Mouse (Mus musculus) hindbrain, embryonic 14.5 days (tissue): ENCODE data around the gene Mamdc2. TPM values are rescaled to one million over a fixed set of nuclear protein-coding genes. Genes with fewer than 3 reads are reported as not detected.

Experiments used
- ATAC-seq: fragments of 200-750 bp; cut with Nextera tagmentation; 2 replicates; pipeline ENCODE4 v1.8.0; 2017; ENCODE audit warnings: moderate number of reproducible peaks, mild to moderate bottlenecking, moderate TSS enrichment, moderate library complexity; ENCODE audit not compliant: low FRiP score
- DNase-seq: peaks from one replicate; pipeline ENCODE4 v3.0.0-alpha.2; 2015; ENCODE audit warnings: low spot score
- H3K27ac ChIP-seq: fragments of 300-500 bp; sonication (generic); 2 replicates; pipeline ENCODE4 v1.5.1; 2014; ENCODE audit warnings: mild to moderate bottlenecking, moderate library complexity
- H3K27me3 ChIP-seq: fragments of 300-500 bp; sonication (generic); 2 replicates; pipeline ENCODE4 v1.6.1; 2014; ENCODE audit warnings: mild to moderate bottlenecking, low read length, mixed read lengths; ENCODE audit not compliant: control insufficient read depth, insufficient read depth
- H3K36me3 ChIP-seq: fragments of 300-500 bp; sonication (generic); replicated peaks from 2 replicates; pipeline ENCODE4 v1.6.1; 2014; ENCODE audit not compliant: control insufficient read depth, insufficient read depth
- H3K4me1 ChIP-seq: fragments of 300-500 bp; sonication (generic); replicated peaks from 2 replicates; pipeline ENCODE4 v1.6.1; 2014; ENCODE audit warnings: antibody characterized with exemption, low read length, mixed read lengths; ENCODE audit not compliant: control insufficient read depth, insufficient read depth
- H3K4me2 ChIP-seq: fragments of 300-500 bp; sonication (generic); replicated peaks from 2 replicates; pipeline ENCODE4 v1.6.1; 2014; ENCODE audit warnings: mild to moderate bottlenecking, moderate library complexity
- H3K4me3 ChIP-seq: fragments of 300-500 bp; sonication (generic); replicated peaks from 2 replicates; pipeline ENCODE4 v1.5.1; 2014; ENCODE audit warnings: mild to moderate bottlenecking, low read length
- H3K9ac ChIP-seq: fragments of 300-500 bp; sonication (generic); 2 replicates; pipeline ENCODE4 v1.6.1; 2014
- H3K9me3 ChIP-seq: fragments of 300-500 bp; sonication (generic); 2 replicates; pipeline ENCODE4 v1.6.1; 2016; ENCODE audit warnings: low read length; ENCODE audit not compliant: control insufficient read depth
- WGBS: fragments of 180-500 bp; shearing (Covaris S2); extraction: QIAGEN DNeasy Blood & Tissue Kit; methylation state at CpG from one replicate; pipeline ENCODE4 v1.1.7; 2014; 5-methylcytosine and 5-hydroxymethylcytosine counted together
- polyA plus RNA-seq: library from polyadenylated mRNA; unstranded; fragments of >200 nt; fragmentation: Nextera tagmentation; extraction: Ambion mirVana; gene quantifications from 2 replicates; pipeline ENCODE4 v1.2.1, GENCODE M21; 2014

Gene Mamdc2
- polyA plus RNA-seq, 1 experiment from 2014 or later: 1.8 TPM

DNA sequence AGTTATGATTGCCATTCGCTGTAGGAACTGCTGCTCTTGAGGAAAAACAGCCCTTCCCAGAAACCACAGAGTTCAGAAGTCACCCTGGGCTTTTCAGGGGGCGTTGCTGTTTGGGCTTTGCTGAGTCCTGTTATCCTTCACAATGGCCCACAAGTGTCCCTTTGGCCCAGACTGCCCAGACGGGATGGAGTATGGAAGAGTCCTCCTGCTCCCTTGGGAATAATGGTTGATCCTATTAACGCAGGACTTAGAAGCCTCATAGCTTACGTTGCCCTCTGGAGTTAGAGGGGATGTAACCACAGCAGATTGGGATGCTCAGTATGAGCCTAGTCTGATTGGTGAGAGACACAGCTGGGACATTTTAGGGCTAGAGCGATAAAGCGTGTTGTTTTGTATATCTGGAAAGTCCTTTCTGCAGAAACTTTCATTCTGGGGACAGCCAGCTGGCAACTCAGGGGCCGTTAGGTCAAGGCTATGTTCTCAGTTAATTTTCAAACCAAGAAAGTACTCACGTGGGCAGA, 94.3 kb downstream of the Mamdc2 start:
- H3K4me2 ChIP-seq: no peak overlapping the region
- no peak for ATAC-seq
- no peak overlapping the region for H3K27ac ChIP-seq
- no peak overlapping the region for H3K4me3 ChIP-seq
- H3K27me3 ChIP-seq: no peaks in the 10 kb centered on the region
- no peaks in the 10 kb centered on the region for H3K9me3 ChIP-seq
- no peak overlapping the region for H3K9ac ChIP-seq
- no peaks in the 10 kb centered on the region for H3K4me1 ChIP-seq
- no peaks in the 10 kb centered on the region for H3K36me3 ChIP-seq
- DNase-seq: no peak
- 69% methylated on average over 9 of the region's 9 CpGs for WGBS

DNA sequence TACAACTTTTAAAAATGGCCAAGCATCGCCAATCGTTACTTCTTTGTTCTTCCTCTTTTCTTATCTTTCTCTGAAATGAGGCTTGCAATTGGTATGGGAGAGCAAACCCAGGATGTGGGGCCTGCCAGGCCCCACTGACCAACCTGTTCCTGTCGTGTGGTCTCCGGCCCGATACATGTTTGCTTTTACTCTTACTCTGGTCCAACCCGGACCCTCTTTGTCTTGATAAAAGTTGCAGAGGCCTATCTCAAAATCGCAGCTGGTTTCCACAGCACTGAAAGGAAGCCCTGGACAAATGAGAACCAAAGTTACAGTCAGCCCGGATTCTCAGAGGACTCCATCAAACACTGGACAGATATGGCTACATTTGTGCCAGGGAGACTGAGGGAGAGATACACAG, 95.1 kb downstream of the Mamdc2 start:
- Histone ChIP-seq H3K27ac (no peak overlapping the region), H3K4me1 (no peaks in the 10 kb centered on the region), H3K4me3 (no peak overlapping the region), H3K9ac (no peak overlapping the region), H3K4me2 (no peak overlapping the region), H3K36me3 (no peaks in the 10 kb centered on the region), H3K9me3 (no peaks in the 10 kb centered on the region), H3K27me3 (no peaks in the 10 kb centered on the region)
- 84% methylated on average over 8 of the region's 8 CpGs for WGBS
- DNase-seq (no peak), ATAC-seq (no peak)

DNA sequence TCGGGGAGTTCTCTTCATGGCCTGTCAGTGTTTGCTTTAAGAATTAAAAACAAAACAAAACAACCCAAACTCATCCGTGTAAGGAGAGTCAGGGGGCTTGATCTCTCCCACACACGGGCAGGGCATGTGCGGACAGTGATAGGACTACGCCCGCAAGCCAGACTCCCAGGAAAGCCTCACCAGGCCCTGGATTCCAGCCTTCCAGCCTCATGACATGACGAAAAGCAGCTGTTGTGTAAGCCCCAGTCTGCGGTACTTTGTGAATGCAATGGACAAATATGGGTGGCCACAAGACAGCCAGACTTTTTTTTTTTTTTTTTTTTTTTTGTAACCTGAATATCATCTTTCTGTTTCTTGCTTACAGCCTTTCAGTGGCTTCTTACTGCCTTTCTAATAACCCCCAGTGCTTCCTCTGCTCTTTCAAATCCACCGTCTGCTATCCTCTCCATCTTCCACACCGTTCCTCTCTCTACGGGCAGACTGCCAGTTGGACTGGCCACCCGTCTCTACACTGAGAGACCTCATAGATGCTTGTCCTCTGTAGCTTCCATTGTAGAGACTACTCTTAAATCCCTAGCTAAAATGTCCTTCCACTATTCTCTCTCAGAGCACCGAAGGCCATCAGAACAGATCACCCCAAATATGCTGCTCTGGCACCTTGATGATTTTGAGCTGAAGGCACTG, 96.3 kb downstream of the Mamdc2 start:
- 91% methylated on average over 13 of the region's 13 CpGs for WGBS
- Histone ChIP-seq H3K4me2 (no peak overlapping the region), H3K36me3 (no peaks in the 10 kb centered on the region), H3K27ac (no peak overlapping the region), H3K4me3 (no peak overlapping the region), H3K4me1 (no peaks in the 10 kb centered on the region), H3K9ac (no peak overlapping the region), H3K9me3 (no peaks in the 10 kb centered on the region), H3K27me3 (no peaks in the 10 kb centered on the region)
- ATAC-seq (no peak), DNase-seq (no peak)

DNA sequence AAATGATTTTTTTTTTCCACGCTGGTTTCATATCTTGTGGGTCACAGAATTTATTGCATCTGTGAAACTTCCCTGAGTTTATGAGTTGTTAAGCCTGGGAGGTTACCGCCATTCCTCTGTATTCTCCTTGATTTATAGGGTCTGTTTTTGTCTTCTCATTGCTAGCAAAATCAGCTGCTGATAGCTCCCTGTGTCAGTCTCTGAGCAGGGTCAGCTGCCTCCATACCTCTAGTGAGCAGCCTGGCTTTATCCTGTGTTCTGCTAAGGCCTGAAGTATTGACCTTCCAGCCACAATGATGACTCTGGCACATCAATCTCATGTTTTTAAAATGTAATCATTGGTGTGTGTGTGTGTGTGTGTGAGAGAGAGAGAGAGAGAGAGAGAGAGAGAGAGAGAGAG, 98.3 kb downstream of the Mamdc2 start:
- H3K9me3 ChIP-seq: no peaks in the 10 kb centered on the region
- WGBS: 76% methylated on average over 2 of the region's 2 CpGs
- no peaks in the 10 kb centered on the region for H3K36me3 ChIP-seq
- H3K9ac ChIP-seq: no peak overlapping the region
- H3K4me3 ChIP-seq: no peak overlapping the region
- H3K4me2 ChIP-seq: no peak overlapping the region
- H3K4me1 ChIP-seq: no peaks in the 10 kb centered on the region
- ATAC-seq (no peak), DNase-seq (no peak)
- no peak overlapping the region for H3K27ac ChIP-seq
- no peaks in the 10 kb centered on the region for H3K27me3 ChIP-seq

DNA sequence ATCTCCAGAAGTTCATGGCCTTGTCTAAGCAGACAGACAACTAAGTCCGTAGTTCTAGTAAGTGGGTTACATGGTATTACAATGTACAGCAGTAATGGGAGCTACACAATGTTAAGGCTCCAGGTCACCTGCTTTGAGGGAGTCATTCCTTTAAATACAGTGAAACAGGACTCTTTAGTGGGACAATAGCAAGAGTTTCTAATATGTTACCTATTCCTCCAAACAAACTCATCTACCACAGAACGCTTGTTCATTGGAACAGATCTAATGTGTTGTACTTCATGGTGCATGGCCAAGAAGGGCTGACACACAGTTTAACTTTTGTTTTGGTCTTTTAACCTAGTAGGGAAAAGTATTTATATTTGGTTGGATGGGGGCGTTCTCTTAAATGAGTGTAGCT, 105.5 kb downstream of the Mamdc2 start:
- H3K9ac ChIP-seq: no peak overlapping the region
- no peak overlapping the region for H3K27ac ChIP-seq
- no peaks in the 10 kb centered on the region for H3K27me3 ChIP-seq
- 92% methylated on average over 3 of the region's 3 CpGs for WGBS
- no peak overlapping the region for H3K4me2 ChIP-seq
- ATAC-seq (no peak), DNase-seq (no peak)
- H3K4me1 ChIP-seq: no peaks in the 10 kb centered on the region
- no peak overlapping the region for H3K4me3 ChIP-seq
- no peaks in the 10 kb centered on the region for H3K36me3 ChIP-seq
- H3K9me3 ChIP-seq: no peaks in the 10 kb centered on the region

DNA sequence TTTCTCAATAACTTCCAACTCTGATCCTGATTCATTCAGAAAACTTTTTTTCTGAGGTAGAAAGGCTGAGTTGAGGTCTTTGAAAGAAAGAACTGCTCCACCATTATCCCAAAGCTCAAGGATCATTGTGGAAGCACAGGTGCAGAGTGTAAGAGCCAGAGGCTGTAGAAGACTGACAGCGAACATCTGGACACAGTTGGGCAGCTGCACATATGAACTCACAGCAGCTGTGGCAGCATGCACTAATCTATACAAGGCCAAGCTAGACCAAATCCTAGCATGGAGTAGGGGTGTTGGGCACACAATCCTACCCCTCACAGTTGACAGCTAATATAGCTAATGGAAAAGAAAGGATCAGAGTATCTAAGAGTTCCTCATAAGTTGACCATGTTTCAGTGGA, 115.4 kb downstream of the Mamdc2 start:
- Histone ChIP-seq H3K27me3 (no peaks in the 10 kb centered on the region), H3K4me1 (no peaks in the 10 kb centered on the region), H3K27ac (no peak overlapping the region), H3K9ac (no peak overlapping the region), H3K9me3 (no peaks in the 10 kb centered on the region), H3K4me2 (no peak overlapping the region), H3K36me3 (no peaks in the 10 kb centered on the region), H3K4me3 (no peak overlapping the region)
- ATAC-seq: no peak
- 96% methylated on average over 1 of the region's 1 CpGs for WGBS
- DNase-seq: no peak

DNA sequence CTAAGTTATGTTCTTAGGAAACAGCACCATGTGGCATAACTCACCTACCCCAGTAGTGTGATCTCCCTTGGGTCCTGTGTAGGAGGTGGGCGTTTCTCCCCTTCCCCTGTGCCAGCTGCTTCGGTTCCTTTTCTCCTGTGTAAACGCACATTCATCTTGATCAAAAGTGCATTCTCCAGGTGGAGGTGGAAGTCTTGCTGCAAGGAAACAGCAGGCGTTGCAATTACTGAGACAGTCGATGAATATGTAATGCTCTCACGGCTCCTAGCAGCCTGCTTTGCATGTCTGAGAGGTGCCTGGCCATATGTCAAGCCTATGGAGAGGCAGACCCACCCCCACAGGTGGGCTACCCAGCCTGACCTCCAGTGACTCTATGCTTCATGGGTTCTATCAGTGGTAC, 117.4 kb downstream of the Mamdc2 start:
- H3K27ac ChIP-seq: no peak overlapping the region
- WGBS: 39% methylated on average over 6 of the region's 6 CpGs
- DNase-seq (no peak), ATAC-seq (peak; percentile 24; the same call in 1 of the 2 replicates)
- H3K4me3 ChIP-seq: no peak overlapping the region
- H3K27me3 ChIP-seq: no peaks in the 10 kb centered on the region
- no peaks in the 10 kb centered on the region for H3K9me3 ChIP-seq
- no peak overlapping the region for H3K9ac ChIP-seq
- no peaks in the 10 kb centered on the region for H3K36me3 ChIP-seq
- H3K4me2 ChIP-seq: no peak overlapping the region
- no peaks in the 10 kb centered on the region for H3K4me1 ChIP-seq

DNA sequence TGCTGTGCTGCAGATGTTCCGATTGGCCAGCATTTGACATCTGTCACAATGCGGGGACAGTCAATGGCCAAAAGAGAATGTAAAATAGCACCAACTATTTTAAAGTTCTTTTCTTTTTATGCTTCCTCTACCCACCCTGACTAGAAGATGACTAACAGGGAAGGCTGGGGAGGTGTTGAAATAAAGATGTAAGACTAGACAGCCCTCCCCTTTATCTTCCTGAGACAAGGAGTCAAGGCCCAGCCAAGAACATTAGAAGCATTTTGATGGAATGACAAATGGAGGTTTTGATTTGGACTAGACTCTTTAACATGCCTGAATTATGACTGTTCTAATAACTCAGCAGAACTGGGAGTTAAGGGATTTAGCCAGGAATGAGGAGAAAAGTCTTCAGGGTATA, 118.9 kb downstream of the Mamdc2 start:
- H3K36me3 ChIP-seq: no peaks in the 10 kb centered on the region

DNA sequence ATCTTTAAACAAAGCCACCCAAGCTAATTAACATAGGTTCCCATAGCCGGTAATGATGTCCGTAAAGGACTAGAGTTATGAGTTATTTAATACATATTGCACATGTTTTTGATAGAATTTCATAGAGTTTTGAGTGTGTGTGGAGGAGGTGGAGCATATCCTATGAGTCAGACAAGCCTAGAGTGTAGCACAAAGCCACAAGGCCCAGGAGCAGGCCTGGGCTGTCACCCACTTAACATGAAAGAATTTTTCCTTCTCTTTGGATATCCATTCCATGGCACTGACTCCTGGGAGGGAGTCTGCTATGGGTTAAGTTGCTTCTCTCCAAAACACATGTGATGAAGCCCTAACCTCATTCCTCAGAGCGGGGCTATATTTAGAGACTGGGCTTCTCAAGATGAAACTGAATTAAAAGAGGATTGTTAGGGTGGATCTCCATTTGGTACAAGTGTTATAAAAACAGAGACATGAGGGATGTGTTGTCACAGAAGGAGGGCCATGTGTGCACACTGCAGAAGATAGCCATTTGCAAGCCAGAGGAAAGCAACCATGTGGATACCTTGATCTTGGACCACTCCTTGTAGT, 121.1 kb downstream of the Mamdc2 start:
- H3K27me3 ChIP-seq: no peaks in the 10 kb centered on the region
- H3K36me3 ChIP-seq: no peaks in the 10 kb centered on the region
- no peaks in the 10 kb centered on the region for H3K4me1 ChIP-seq
- WGBS: 98% methylated on average over 3 of the region's 3 CpGs
- no peak overlapping the region for H3K4me3 ChIP-seq
- H3K9me3 ChIP-seq: no peaks in the 10 kb centered on the region
- DNase-seq: no peak
- H3K27ac ChIP-seq: no peak overlapping the region
- H3K9ac ChIP-seq: no peak overlapping the region
- no peak for ATAC-seq
- no peak overlapping the region for H3K4me2 ChIP-seq

More for the DNA sequence above, 118.9 kb downstream of the Mamdc2 start:
- no peak for ATAC-seq
- Histone ChIP-seq H3K4me2 (no peak overlapping the region), H3K27ac (no peak overlapping the region), H3K4me3 (no peak overlapping the region), H3K9ac (no peak overlapping the region), H3K9me3 (no peaks in the 10 kb centered on the region), H3K4me1 (no peaks in the 10 kb centered on the region), H3K27me3 (no peaks in the 10 kb centered on the region)
- 95% methylated on average over 2 of the region's 2 CpGs for WGBS
- no peak for DNase-seq
